Mouse (Mus musculus): ENCODE results near the gene Gm44502.
"Not testable (repeated sequence)": the region's sequence is repeated elsewhere in the genome, so short reads cannot be mapped to it uniquely, and the experiment has no call there.

DNA sequence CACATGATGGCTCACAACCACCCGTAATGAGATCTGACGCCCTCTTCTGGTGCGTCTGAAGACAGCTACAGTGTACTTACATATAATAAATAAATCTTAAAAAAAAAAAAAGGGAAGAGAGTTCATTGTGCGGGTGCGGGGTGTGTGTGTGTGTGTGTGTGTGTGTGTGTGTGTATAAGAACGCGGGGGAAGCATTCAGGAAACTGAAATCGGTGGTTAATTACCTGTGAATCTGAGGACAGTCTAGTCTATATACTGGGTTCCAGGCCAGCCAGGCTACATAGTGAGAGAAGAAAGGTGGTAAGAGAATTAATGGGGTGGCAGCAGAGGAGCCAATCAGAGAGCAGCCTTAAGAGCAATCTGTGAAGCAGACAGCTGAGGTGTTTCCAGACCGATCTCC is 1.3 kb upstream of the Gm44502 start:
- TF ChIP-seq CTCF (IDR thresholded peaks at IDR 0.05; ENCODE audit: low read depth, low read length); POLR2A (IDR thresholded peaks at IDR 0.05; ENCODE audit: borderline replicate concordance, low read depth, low read length): not testable (repeated sequence)
